Mouse (Mus musculus): ENCODE measurements around the gene Pnliprp1. TPM values are rescaled to one million over a fixed set of nuclear protein-coding genes. Genes with fewer than 3 reads are reported as not detected.

Gene Pnliprp1
- polyA plus RNA-seq, 1 experiment from 2014 or later: not detected

GRCm38 (mm10) chr19:58758871-58759270 lies 30.2 kb downstream of the Pnliprp1 start:
- H3K36me3 ChIP-seq (ENCODE audit: control insufficient read depth, insufficient read depth, low read length): no peaks in the 10 kb centered on the region
- no peak overlapping the region for H3K4me3 ChIP-seq (ENCODE audit: low read depth, low read length)
- no peaks in the 10 kb centered on the region for H3K27me3 ChIP-seq (ENCODE audit: control insufficient read depth, insufficient read depth, low read length)
- no peaks in the 10 kb centered on the region for H3K9me3 ChIP-seq (ENCODE audit: control insufficient read depth, low read length)
- 95% methylated on average over 4 of the region's 4 CpGs for whole genome bisulfite sequencing
- H3K27ac ChIP-seq (ENCODE audit: low read depth, low read length): no peak overlapping the region
- H3K4me2 ChIP-seq (ENCODE audit: low read depth, low read length): no peak overlapping the region
- ATAC-seq (ENCODE audit: low read depth): no peak
- H3K9ac ChIP-seq (replicated peaks; ENCODE audit: low read depth, low read length): no peak overlapping the region
- no peaks in the 10 kb centered on the region for H3K4me1 ChIP-seq (ENCODE audit: control insufficient read depth, insufficient read depth, low read length)

- Histone ChIP-seq H3K9me3 (ENCODE audit: control insufficient read depth, low read length) (no peaks in the 10 kb centered on the region), H3K27ac (ENCODE audit: low read depth, low read length) (no peak within 1 kb of the TSS), H3K36me3 (ENCODE audit: control insufficient read depth, insufficient read depth, low read length) (no peaks in the 10 kb centered on the region), H3K4me3 (ENCODE audit: low read depth, low read length) (no peak within 1 kb of the TSS), H3K4me2 (ENCODE audit: low read depth, low read length) (no peak within 1 kb of the TSS), H3K4me1 (ENCODE audit: control insufficient read depth, insufficient read depth, low read length) (no peaks in the 10 kb centered on the region), H3K27me3 (ENCODE audit: control insufficient read depth, insufficient read depth, low read length) (no peaks in the 10 kb centered on the region), H3K9ac (replicated peaks; ENCODE audit: low read depth, low read length) (no peak within 1 kb of the TSS)
- no peak for ATAC-seq (ENCODE audit: low read depth)
- WGBS: 58% methylated on average over 9 of the region's 9 CpGs
These were observed 30.7 kb downstream of the Pnliprp1 start, which contains the start of gene Pnliprp2 for GRCm38 (mm10) chr19:58759423-58759822. Pnliprp2 (plus strand) TSS chr19:58759719.

- WGBS: 26% methylated on average over 6 of the region's 6 CpGs
- Histone ChIP-seq H3K9me3 (ENCODE audit: control insufficient read depth, low read length) (no peaks in the 10 kb centered on the region), H3K9ac (replicated peaks; ENCODE audit: low read depth, low read length) (no peak overlapping the region), H3K4me3 (ENCODE audit: low read depth, low read length) (no peak overlapping the region), H3K27me3 (ENCODE audit: control insufficient read depth, insufficient read depth, low read length) (no peaks in the 10 kb centered on the region), H3K36me3 (ENCODE audit: control insufficient read depth, insufficient read depth, low read length) (no peaks in the 10 kb centered on the region), H3K4me1 (ENCODE audit: control insufficient read depth, insufficient read depth, low read length) (no peaks in the 10 kb centered on the region), H3K4me2 (ENCODE audit: low read depth, low read length) (no peak overlapping the region), H3K27ac (ENCODE audit: low read depth, low read length) (no peak overlapping the region)
- ATAC-seq (ENCODE audit: low read depth): no peak
These were observed 33.6 kb downstream of the Pnliprp1 start for GRCm38 (mm10) chr19:58762316-58762715.

- 0 out of 2 replicates have a peak overlapping the region, but pooled peaks have one; percentile 16 for H3K4me2 ChIP-seq (ENCODE audit: low read depth, low read length)
- no peak overlapping the region for H3K4me3 ChIP-seq (ENCODE audit: low read depth, low read length)
- peak; percentile 89 for ATAC-seq (ENCODE audit: low read depth)
- no peaks in the 10 kb centered on the region for H3K4me1 ChIP-seq (ENCODE audit: control insufficient read depth, insufficient read depth, low read length)
- H3K27me3 ChIP-seq (ENCODE audit: control insufficient read depth, insufficient read depth, low read length): no peaks in the 10 kb centered on the region
- 10% methylated on average over 12 of the region's 12 CpGs for WGBS
- no peaks in the 10 kb centered on the region for H3K36me3 ChIP-seq (ENCODE audit: control insufficient read depth, insufficient read depth, low read length)
- H3K9ac ChIP-seq (replicated peaks; ENCODE audit: low read depth, low read length): no peak overlapping the region
- H3K9me3 ChIP-seq (ENCODE audit: control insufficient read depth, low read length): no peaks in the 10 kb centered on the region
- H3K27ac ChIP-seq (ENCODE audit: low read depth, low read length): no peak overlapping the region
These were observed 34.3 kb downstream of the Pnliprp1 start for GRCm38 (mm10) chr19:58762848-58763541.

- no peaks in the 10 kb centered on the region for H3K9me3 ChIP-seq (ENCODE audit: control insufficient read depth, low read length)
- H3K36me3 ChIP-seq (ENCODE audit: control insufficient read depth, insufficient read depth, low read length): no peaks in the 10 kb centered on the region
- H3K27me3 ChIP-seq (ENCODE audit: control insufficient read depth, insufficient read depth, low read length): no peaks in the 10 kb centered on the region
- no peak overlapping the region for H3K4me2 ChIP-seq (ENCODE audit: low read depth, low read length)
- H3K9ac ChIP-seq (replicated peaks; ENCODE audit: low read depth, low read length): no peak overlapping the region
- no peak for ATAC-seq (ENCODE audit: low read depth)
- 11% methylated on average over 6 of the region's 6 CpGs for WGBS
- H3K4me3 ChIP-seq (ENCODE audit: low read depth, low read length): no peak overlapping the region
- H3K4me1 ChIP-seq (ENCODE audit: control insufficient read depth, insufficient read depth, low read length): no peaks in the 10 kb centered on the region
- no peak overlapping the region for H3K27ac ChIP-seq (ENCODE audit: low read depth, low read length)
These were observed 38.6 kb downstream of the Pnliprp1 start for GRCm38 (mm10) chr19:58767329-58767728.

GRCm38 (mm10) chr19:58776461-58776860 lies 47.8 kb downstream of the Pnliprp1 start:
- no peak for ATAC-seq (ENCODE audit: low read depth)
- H3K4me2 ChIP-seq (ENCODE audit: low read depth, low read length): no peak overlapping the region
- 78% methylated on average over 5 of the region's 5 CpGs for WGBS
- no peak overlapping the region for H3K9ac ChIP-seq (replicated peaks; ENCODE audit: low read depth, low read length)
- no peaks in the 10 kb centered on the region for H3K36me3 ChIP-seq (ENCODE audit: control insufficient read depth, insufficient read depth, low read length)
- no peak overlapping the region for H3K27ac ChIP-seq (ENCODE audit: low read depth, low read length)
- H3K27me3 ChIP-seq (ENCODE audit: control insufficient read depth, insufficient read depth, low read length): no peaks in the 10 kb centered on the region
- no peak overlapping the region for H3K4me3 ChIP-seq (ENCODE audit: low read depth, low read length)
- H3K9me3 ChIP-seq (ENCODE audit: control insufficient read depth, low read length): no peaks in the 10 kb centered on the region
- H3K4me1 ChIP-seq (ENCODE audit: control insufficient read depth, insufficient read depth, low read length): peaks cover 2% of the 10 kb centered on the region; the same call in 1 of the 2 replicates

- H3K27me3 ChIP-seq (ENCODE audit: control insufficient read depth, insufficient read depth, low read length): no peaks in the 10 kb centered on the region
- no peaks in the 10 kb centered on the region for H3K36me3 ChIP-seq (ENCODE audit: control insufficient read depth, insufficient read depth, low read length)
- no peak overlapping the region for H3K4me2 ChIP-seq (ENCODE audit: low read depth, low read length)
- H3K4me1 ChIP-seq (ENCODE audit: control insufficient read depth, insufficient read depth, low read length): peaks cover 5% of the 10 kb centered on the region; the same call in 1 of the 2 replicates
- H3K27ac ChIP-seq (ENCODE audit: low read depth, low read length): no peak overlapping the region
- no peak overlapping the region for H3K4me3 ChIP-seq (ENCODE audit: low read depth, low read length)
- ATAC-seq (ENCODE audit: low read depth): no peak
- H3K9ac ChIP-seq (replicated peaks; ENCODE audit: low read depth, low read length): no peak overlapping the region
- 39% methylated on average over 4 of the region's 4 CpGs for WGBS
- H3K9me3 ChIP-seq (ENCODE audit: control insufficient read depth, low read length): no peaks in the 10 kb centered on the region
These were observed 52.9 kb downstream of the Pnliprp1 start for GRCm38 (mm10) chr19:58781566-58781965.

- no peaks in the 10 kb centered on the region for H3K9me3 ChIP-seq (ENCODE audit: control insufficient read depth, low read length)
- no peak for ATAC-seq (ENCODE audit: low read depth)
- H3K4me2 ChIP-seq (ENCODE audit: low read depth, low read length): no peak overlapping the region
- no peak overlapping the region for H3K9ac ChIP-seq (replicated peaks; ENCODE audit: low read depth, low read length)
- H3K27me3 ChIP-seq (ENCODE audit: control insufficient read depth, insufficient read depth, low read length): no peaks in the 10 kb centered on the region
- H3K4me3 ChIP-seq (ENCODE audit: low read depth, low read length): no peak overlapping the region
- 33% methylated on average over 7 of the region's 7 CpGs for WGBS
- peaks cover 5% of the 10 kb centered on the region; the same call in 1 of the 2 replicates for H3K4me1 ChIP-seq (ENCODE audit: control insufficient read depth, insufficient read depth, low read length)
- no peak overlapping the region for H3K27ac ChIP-seq (ENCODE audit: low read depth, low read length)
- no peaks in the 10 kb centered on the region for H3K36me3 ChIP-seq (ENCODE audit: control insufficient read depth, insufficient read depth, low read length)
These were observed 55.3 kb downstream of the Pnliprp1 start for GRCm38 (mm10) chr19:58783938-58784337.

GRCm38 (mm10) chr19:58789194-58789593 lies 60.5 kb downstream of the Pnliprp1 start:
- Histone ChIP-seq H3K27ac (ENCODE audit: low read depth, low read length) (peak overlapping the region; percentile 62; the same call in 1 of the 2 replicates), H3K27me3 (ENCODE audit: control insufficient read depth, insufficient read depth, low read length) (no peaks in the 10 kb centered on the region), H3K4me1 (ENCODE audit: control insufficient read depth, insufficient read depth, low read length) (0 out of 2 replicates have a peak, but pooled peaks cover 5% of the 10 kb centered on the region), H3K9ac (replicated peaks; ENCODE audit: low read depth, low read length) (no peak overlapping the region), H3K4me2 (ENCODE audit: low read depth, low read length) (no peak overlapping the region), H3K9me3 (ENCODE audit: control insufficient read depth, low read length) (no peaks in the 10 kb centered on the region), H3K4me3 (ENCODE audit: low read depth, low read length) (no peak overlapping the region), H3K36me3 (ENCODE audit: control insufficient read depth, insufficient read depth, low read length) (no peaks in the 10 kb centered on the region)
- WGBS: 53% methylated on average over 11 of the region's 11 CpGs
- ATAC-seq (ENCODE audit: low read depth): peak; percentile 80

Data from neural tube, embryonic 14.5 days (tissue).